Mouse (Mus musculus): ENCODE data around the gene Fignl1. TPM values are rescaled to one million over a fixed set of nuclear protein-coding genes. Genes with fewer than 3 reads are reported as not detected.

Fignl1 gene
- polyA plus RNA-seq, 1 experiment: 18.9 TPM

DNA sequence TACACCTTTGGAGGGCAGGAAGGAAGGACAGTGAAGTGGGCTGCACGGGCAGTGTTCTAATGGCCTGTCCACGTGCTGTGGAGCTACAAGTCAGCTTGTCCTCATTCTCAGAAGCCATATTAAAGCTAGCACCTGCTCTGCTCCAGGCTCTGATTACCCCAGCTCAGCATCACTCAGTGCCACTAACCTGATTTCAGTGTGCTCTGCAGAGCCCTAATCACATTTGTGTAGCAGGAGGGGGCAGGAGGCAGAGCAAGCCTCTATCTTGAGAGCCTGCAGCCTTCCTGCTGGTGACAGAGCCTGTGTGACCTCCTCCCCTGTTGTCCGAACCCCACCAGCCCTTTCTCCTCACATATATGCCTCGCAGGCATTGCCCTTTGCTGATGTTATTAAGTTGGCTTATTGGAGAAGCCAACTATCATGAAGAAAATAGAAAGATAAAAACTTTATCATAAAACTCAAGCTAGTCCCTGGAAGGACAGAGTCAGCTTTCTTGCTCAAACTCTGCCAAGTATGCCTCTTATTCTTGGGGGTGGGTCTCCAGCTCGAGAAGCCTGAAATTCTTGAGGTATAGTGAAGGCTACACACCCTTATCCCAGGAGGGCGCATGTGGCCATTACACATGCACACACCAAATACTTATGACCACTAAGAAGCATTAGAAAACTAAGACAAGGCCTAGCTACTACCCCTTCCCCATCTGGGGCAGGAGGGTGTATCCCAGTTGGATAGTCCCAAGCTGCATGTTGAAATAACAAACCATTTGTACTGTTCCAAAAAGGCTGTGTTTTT, 41.9 kb upstream of the Fignl1 start:
- WGBS: 94% methylated on average over 6 of the region's 6 CpGs
- H3K27ac ChIP-seq (ENCODE audit: control insufficient read depth, insufficient read depth, low read length): no peak overlapping the region
- H3K4me3 ChIP-seq (ENCODE audit: control insufficient read depth, insufficient read depth, low read length): no peak overlapping the region
- H3K27me3 ChIP-seq (ENCODE audit: control insufficient read depth, insufficient read depth, low read length): no peaks in the 10 kb centered on the region
- TF ChIP-seq CTCF (IDR thresholded peaks at IDR 0.05; ENCODE audit: borderline replicate concordance, control insufficient read depth, extremely low read depth, insufficient read depth, low read length, poor library complexity): no peak
- TF ChIP-seq POLR2A (IDR thresholded peaks at IDR 0.05; ENCODE audit: control insufficient read depth, extremely low read depth, insufficient read depth, low read length, poor library complexity): no peak
- DNase-seq: no peak
- no peaks in the 10 kb centered on the region for H3K36me3 ChIP-seq (ENCODE audit: control insufficient read depth, insufficient read depth, low read length)
- no peaks in the 10 kb centered on the region; the same call in 1 of the 2 replicates for H3K4me1 ChIP-seq (replicated peaks; ENCODE audit: control insufficient read depth, insufficient read depth, low read length)

GRCm38 (mm10) chr11:11849513-11850311, 41.0 kb upstream of the Fignl1 start:
- TF ChIP-seq CTCF (IDR thresholded peaks at IDR 0.05; ENCODE audit: borderline replicate concordance, control insufficient read depth, extremely low read depth, insufficient read depth, low read length, poor library complexity) (no peak), POLR2A (IDR thresholded peaks at IDR 0.05; ENCODE audit: control insufficient read depth, extremely low read depth, insufficient read depth, low read length, poor library complexity) (no peak)
- H3K27ac ChIP-seq (ENCODE audit: control insufficient read depth, insufficient read depth, low read length): no peak overlapping the region
- DNase-seq: no peak
- WGBS: 92% methylated on average over 13 of the region's 13 CpGs
- no peaks in the 10 kb centered on the region for H3K27me3 ChIP-seq (ENCODE audit: control insufficient read depth, insufficient read depth, low read length)
- H3K36me3 ChIP-seq (ENCODE audit: control insufficient read depth, insufficient read depth, low read length): no peaks in the 10 kb centered on the region
- H3K4me3 ChIP-seq (ENCODE audit: control insufficient read depth, insufficient read depth, low read length): no peak overlapping the region
- no peaks in the 10 kb centered on the region for H3K4me1 ChIP-seq (replicated peaks; ENCODE audit: control insufficient read depth, insufficient read depth, low read length)

DNA sequence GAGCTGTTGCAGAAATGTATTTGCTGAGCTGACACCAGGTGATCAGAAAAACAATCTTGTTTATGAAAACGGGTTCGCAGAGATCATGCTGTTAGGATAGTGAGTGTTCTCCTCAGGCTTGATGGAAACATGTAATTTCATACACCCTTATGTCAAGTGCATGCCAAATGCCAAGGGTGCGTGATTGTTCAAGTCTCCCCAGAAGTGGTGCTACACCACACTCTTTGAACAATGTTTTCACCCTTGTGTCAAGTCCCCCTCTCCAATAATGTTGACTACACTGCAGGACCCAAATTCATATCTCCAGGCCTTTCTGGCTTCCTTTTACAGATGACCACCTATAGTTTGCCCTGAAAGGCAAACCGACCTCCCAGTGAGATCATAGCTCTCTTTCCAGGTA, 39.7 kb upstream of the Fignl1 start:
- H3K27me3 ChIP-seq (ENCODE audit: control insufficient read depth, insufficient read depth, low read length): no peaks in the 10 kb centered on the region
- H3K4me1 ChIP-seq (replicated peaks; ENCODE audit: control insufficient read depth, insufficient read depth, low read length): no peaks in the 10 kb centered on the region
- no peak overlapping the region for H3K27ac ChIP-seq (ENCODE audit: control insufficient read depth, insufficient read depth, low read length)
- TF ChIP-seq POLR2A (IDR thresholded peaks at IDR 0.05; ENCODE audit: control insufficient read depth, extremely low read depth, insufficient read depth, low read length, poor library complexity) (no peak), CTCF (IDR thresholded peaks at IDR 0.05; ENCODE audit: borderline replicate concordance, control insufficient read depth, extremely low read depth, insufficient read depth, low read length, poor library complexity) (no peak)
- no peak overlapping the region for H3K4me3 ChIP-seq (ENCODE audit: control insufficient read depth, insufficient read depth, low read length)
- H3K36me3 ChIP-seq (ENCODE audit: control insufficient read depth, insufficient read depth, low read length): no peaks in the 10 kb centered on the region
- 96% methylated on average over 4 of the region's 4 CpGs for WGBS
- no peak for DNase-seq

DNA sequence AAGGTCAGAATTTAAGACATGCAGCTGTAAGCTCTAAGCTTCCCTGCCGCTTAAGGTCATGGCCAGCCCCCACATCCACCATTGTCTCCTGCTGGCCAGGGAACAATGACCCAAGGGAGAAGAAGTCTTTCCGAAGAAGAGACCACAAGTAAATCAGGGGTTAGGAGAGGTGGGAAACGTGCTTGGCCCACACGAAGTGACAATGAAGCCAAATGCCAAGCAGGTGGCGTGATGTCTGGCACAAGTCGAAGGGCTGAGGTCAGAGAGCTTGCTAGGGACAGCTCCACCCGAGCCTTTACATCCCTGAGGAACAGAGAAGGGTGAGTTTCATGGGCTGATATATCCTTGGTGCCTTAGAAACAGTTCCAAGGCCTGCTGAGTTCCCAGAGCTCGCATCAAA, 36.3 kb upstream of the Fignl1 start:
- no peaks in the 10 kb centered on the region for H3K27me3 ChIP-seq (ENCODE audit: control insufficient read depth, insufficient read depth, low read length)
- WGBS: 86% methylated on average over 8 of the region's 8 CpGs
- no peak for DNase-seq
- no peak overlapping the region for H3K27ac ChIP-seq (ENCODE audit: control insufficient read depth, insufficient read depth, low read length)
- H3K4me3 ChIP-seq (ENCODE audit: control insufficient read depth, insufficient read depth, low read length): no peak overlapping the region
- TF ChIP-seq POLR2A (IDR thresholded peaks at IDR 0.05; ENCODE audit: control insufficient read depth, extremely low read depth, insufficient read depth, low read length, poor library complexity) (no peak), CTCF (IDR thresholded peaks at IDR 0.05; ENCODE audit: borderline replicate concordance, control insufficient read depth, extremely low read depth, insufficient read depth, low read length, poor library complexity) (no peak)
- no peaks in the 10 kb centered on the region for H3K36me3 ChIP-seq (ENCODE audit: control insufficient read depth, insufficient read depth, low read length)
- H3K4me1 ChIP-seq (replicated peaks; ENCODE audit: control insufficient read depth, insufficient read depth, low read length): no peaks in the 10 kb centered on the region

DNA sequence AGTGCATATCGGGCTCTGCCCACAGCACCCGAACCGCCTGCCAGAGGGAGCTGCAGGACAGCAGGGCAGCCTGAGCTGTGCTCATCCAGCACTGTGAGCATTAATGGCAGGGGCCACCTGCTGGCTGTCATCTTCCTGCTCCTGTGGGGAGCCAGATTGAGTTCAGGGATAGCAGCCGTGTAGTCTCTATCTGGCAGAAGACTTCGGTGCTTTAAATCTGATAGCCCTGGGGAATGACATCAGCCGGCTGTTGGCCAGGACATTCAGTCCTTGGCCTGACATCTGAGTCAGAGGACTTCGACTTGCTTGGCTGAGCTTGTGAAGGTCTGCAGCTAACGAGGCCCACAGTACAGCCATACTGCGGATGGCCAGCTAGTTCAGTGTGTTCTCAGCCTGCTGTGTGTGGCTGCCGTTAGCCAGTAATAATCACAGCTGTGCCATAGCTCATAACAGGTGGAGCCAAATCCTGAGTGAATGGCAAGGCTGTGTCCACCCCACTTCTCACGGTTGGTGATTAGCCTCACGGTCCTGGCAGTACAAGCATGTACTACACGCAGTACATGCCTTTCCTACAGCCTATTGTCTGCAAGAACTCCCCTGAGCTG, 35.7 kb upstream of the Fignl1 start:
- no peaks in the 10 kb centered on the region for H3K27me3 ChIP-seq (ENCODE audit: control insufficient read depth, insufficient read depth, low read length)
- no peak for TF ChIP-seq POLR2A (IDR thresholded peaks at IDR 0.05; ENCODE audit: control insufficient read depth, extremely low read depth, insufficient read depth, low read length, poor library complexity)
- no peak for TF ChIP-seq CTCF (IDR thresholded peaks at IDR 0.05; ENCODE audit: borderline replicate concordance, control insufficient read depth, extremely low read depth, insufficient read depth, low read length, poor library complexity)
- H3K4me3 ChIP-seq (ENCODE audit: control insufficient read depth, insufficient read depth, low read length): no peak overlapping the region
- WGBS: 86% methylated on average over 13 of the region's 13 CpGs
- H3K27ac ChIP-seq (ENCODE audit: control insufficient read depth, insufficient read depth, low read length): no peak overlapping the region
- no peaks in the 10 kb centered on the region for H3K4me1 ChIP-seq (replicated peaks; ENCODE audit: control insufficient read depth, insufficient read depth, low read length)
- H3K36me3 ChIP-seq (ENCODE audit: control insufficient read depth, insufficient read depth, low read length): no peaks in the 10 kb centered on the region
- DNase-seq: no peak

DNA sequence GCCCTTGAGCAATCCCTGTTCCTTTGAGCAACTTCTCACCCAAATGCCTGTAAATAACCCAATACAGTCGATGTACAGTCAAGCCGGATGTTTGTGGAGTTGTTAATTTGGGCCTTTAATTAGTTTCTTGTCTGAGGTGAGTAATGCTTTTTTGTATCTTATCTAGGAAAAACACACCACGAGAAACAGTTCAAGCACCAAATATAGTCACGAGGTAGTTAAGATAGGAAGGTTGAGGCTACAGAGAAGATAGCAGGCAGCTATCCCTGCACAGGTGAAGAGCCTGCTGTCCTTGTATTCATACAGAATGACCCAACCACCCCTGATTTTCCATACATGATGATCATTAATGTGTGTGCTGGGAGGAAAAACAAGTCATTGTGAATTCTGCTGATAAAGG, 32.8 kb upstream of the Fignl1 start:
- DNase-seq: no peak
- Histone ChIP-seq H3K27me3 (ENCODE audit: control insufficient read depth, insufficient read depth, low read length) (no peaks in the 10 kb centered on the region), H3K36me3 (ENCODE audit: control insufficient read depth, insufficient read depth, low read length) (no peaks in the 10 kb centered on the region), H3K27ac (ENCODE audit: control insufficient read depth, insufficient read depth, low read length) (no peak overlapping the region), H3K4me1 (replicated peaks; ENCODE audit: control insufficient read depth, insufficient read depth, low read length) (peaks cover 4% of the 10 kb centered on the region), H3K4me3 (ENCODE audit: control insufficient read depth, insufficient read depth, low read length) (no peak overlapping the region)
- TF ChIP-seq POLR2A (IDR thresholded peaks at IDR 0.05; ENCODE audit: control insufficient read depth, extremely low read depth, insufficient read depth, low read length, poor library complexity) (no peak), CTCF (IDR thresholded peaks at IDR 0.05; ENCODE audit: borderline replicate concordance, control insufficient read depth, extremely low read depth, insufficient read depth, low read length, poor library complexity) (no peak)
- 88% methylated on average over 4 of the region's 4 CpGs for WGBS

All from thymus, adult 2 months (tissue).